Mouse (Mus musculus): ENCODE measurements at regions not wholly inside any gene's neighbourhood (a gene's known extent, or its start where the extent isn't known, plus 50 kb on each side); places are given as distances from the start of the nearest gene placed in this dataset.

DNA sequence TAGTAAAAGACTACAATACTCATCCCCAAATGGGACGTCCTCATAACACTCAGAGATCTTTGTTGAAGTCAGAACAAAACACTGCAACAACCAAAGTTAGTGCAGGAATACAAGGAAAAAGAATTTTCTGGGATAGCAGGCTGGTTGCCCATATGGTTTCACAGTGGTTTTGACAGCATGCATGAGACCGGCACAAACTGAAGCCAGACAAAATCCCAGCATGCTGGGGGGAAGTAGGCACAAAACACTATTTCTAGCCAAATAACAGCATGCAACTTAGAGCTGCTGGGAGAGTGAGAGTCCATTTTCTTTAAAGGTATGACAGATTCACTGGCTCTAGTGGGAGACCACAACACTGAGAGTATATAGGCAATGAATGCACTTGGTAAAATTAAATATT is 619.1 kb upstream of the Manea start:
- intact Hi-C loops (cut with DNase I): no loop called here
- peak; percentile 37 for DNase-seq

DNA sequence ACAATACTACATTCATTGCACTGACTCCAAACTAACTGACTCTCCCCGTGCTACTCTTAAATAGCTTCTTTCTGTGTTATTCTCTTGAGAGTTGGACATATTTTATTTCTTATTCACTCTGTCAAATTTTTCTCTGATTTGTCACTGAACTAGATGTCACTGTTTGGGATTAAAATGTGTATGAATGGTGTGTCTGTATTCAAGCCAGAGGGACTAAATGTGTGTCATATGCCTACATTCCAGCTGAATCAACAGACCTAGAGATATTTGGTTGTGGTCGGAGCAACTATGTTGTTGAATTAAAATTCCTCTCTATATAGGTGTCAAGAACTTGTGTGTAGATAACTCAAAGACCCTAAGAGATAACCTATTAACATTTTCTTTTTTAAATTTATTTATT is 618.2 kb upstream of the Manea start:
- no peak for DNase-seq
- intact Hi-C loops (cut with DNase I): no loop called here

DNA sequence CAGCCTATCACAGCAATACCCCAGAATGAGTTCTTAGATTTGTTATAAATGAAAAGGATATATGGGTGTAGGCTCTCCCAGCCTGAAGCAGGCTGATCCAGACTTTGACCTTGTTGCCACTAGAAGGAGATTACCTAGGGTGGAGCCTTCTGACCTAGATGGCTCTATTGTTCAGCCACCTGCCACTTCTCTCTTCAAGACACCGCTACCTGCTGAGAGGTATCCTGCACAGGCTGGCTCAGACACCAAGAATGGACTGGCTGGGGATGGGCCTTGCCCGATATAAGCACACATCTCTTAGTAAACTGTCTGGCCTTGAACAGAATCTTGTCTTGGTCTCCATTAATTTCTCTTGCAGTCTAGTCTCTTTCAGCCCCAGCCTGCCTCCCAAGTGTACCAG is 597.9 kb upstream of the Manea start:
- intact Hi-C loops (cut with DNase I): no loop called here
- no peak for DNase-seq

DNA sequence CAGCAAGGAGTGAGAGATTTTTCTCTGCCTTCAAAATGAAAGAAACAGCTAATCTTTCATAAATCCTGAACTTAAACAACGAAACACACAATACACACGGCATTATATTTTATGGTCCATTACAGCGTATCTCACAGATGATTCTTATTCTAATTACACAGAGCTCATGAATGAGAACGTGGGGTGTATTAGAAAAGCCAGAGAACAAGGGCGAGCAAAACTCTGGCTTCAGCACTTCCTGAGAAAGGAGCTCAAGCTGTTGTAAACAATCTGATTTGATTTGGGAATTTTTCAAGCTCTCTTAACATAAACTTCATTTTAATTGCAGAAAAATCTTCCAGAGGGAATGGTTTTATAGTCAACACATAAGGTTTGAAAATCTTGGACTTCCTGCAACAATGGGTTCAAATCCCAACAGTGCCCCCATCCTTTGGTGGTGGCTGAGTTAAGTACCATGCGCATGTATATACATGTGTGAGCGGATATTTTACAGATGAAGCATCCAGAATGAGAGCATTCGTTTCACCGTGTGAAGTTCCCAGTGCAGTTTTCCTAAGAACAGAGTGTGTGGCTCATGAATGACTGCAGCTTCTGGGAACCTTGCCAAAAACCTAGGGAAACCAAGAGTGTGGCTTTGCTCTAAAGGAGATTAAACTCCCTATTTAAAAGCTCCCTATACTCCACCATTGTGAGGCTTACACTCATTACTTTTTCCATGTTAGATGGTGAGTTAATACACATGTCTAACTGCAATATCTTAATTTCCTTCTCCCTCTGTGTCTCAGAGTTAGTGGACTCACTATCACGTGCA is 587.5 kb upstream of the Manea start:
- DNase-seq: peak; percentile 49

DNA sequence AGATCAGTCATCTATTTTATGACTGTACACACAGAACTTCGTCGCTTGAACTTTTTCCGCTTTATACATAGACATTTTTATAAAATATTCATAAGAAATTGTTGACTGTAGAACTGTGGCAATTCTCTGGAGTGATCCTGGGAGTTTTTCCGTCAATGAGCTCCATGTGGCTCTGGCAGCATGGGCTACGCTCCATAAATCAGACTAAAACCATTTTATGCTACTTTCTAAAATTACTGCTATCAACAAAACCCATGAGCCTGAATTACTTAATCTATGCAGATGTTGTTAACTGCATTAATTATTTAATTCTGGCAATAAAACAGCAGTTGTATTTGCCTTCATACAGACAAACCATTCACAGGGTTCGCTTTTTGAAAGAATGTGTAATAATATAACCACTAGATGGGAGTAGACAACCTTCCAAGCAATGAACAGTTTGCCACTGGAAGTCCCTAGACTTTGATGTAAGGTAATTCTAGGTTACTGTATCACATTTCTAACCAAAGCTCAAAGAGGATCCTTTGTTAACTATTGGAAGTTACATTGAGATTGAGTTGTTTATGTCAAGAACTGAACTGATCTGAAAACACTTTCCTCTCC is 583.3 kb upstream of the Manea start:
- no peak for DNase-seq
- intact Hi-C loops (cut with DNase I): loop anchor here (5.0 to 10.0 kb wide), 2 partner anchors 1035 to 1882 kb away; partner anchors contain the start of gene Epha7

More for the DNA sequence above, 587.5 kb upstream of the Manea start:
- intact Hi-C loops (cut with DNase I): loop anchor here (5.0 to 10.0 kb wide), 2 partner anchors 1031 to 1878 kb away; partner anchors contain the start of gene Epha7

DNA sequence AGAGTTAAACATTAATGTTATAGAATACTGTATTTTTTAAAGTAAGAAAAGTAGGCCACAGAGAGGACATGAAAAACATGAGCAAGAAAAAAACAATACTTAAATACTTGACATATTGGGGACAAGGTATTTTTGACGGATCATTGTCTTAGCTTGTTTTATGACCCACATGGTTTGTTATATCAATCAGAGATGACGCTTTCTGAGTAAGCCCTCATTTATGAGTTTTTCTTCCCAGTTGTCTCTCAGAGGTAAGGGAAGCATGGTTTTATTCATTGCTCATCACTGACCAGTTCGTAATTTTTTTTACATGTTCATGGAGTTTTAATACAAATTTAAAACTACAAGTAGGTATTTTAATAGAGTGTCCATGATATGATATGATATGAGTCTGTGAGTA is 579.4 kb upstream of the Manea start:
- intact Hi-C loops (cut with DNase I): no loop called here
- no peak for DNase-seq

DNA sequence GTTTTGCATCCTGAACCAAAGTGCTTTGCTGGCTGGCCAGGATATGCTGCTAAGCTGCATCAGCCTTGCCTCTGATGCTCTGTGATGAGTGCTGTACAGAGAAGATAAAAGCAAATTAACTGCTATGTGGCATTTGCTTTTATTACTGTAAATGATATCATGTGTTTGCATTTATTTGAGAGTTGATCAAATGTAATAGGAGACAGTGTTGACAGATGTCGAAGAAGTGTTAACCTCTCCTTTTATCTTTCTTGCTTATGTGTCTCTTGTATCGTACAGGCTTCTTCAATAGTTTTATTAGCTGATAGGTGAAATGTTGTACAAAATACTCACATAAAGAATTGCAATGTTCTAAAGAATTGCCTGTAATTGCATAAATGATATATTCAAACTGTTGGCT is 541.8 kb upstream of the Manea start:
- no peak for DNase-seq
- intact Hi-C loops (cut with DNase I): no loop called here

DNA sequence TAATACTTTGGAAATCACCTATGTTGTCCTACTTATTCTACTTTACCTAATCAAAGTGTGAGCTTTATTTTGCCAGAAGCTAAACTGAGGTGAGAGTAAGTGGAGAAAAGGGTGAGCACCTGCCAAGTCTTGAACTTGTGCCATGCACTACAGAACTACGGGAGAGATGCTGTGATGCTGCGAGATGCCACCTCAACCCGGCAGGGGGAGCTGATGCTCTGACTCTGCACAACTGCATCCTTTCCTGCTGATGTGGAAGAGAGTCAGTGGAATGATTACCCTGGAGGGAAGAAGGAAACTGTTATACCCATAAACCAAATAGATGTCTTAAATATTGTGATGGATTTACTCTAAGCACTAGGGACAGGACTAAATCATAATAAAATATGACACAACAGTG is 532.3 kb upstream of the Manea start:
- DNase-seq: peak; percentile 5
- intact Hi-C loops (cut with DNase I): no loop called here

DNA sequence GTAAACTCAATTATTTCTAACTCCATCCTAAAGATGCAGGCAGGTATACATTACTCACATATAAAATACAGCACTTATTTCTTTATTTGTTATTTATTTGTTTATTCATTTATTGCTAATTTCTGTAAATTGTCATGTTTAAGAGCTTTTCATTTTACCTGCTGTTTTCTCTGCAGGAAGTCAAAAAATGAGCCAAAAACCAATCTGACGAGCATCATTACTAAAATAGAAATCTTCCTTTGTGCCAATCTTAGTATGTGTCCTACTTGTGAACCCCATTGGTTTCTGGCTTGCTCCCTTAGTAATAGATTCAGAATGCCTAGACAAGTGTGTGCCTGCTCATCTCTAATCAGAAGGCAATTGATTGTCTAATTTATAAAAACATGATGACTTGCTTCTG is 495.1 kb upstream of the Manea start:
- intact Hi-C loops (cut with DNase I): no loop called here
- DNase-seq: no peak

DNA sequence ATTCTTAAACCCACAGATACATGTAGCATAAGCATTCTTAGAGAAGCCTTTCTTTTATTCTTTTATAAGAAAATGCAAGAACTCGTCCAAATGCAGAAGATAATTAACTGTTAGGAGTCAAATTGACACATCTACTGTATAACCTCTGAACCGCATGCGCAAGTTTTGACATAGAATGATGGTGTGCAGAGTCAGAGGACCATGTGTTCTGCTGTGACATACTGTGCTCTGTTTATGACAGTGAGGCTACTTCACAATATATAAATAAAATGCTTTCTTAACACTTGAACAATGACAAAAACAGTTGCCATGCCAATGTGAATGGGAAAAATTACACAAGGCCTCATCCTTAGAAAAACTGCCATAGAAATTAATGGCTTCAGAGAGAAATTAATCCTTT is 454.1 kb upstream of the Manea start:
- DNase-seq: no peak
- intact Hi-C loops (cut with DNase I): no loop called here

DNA sequence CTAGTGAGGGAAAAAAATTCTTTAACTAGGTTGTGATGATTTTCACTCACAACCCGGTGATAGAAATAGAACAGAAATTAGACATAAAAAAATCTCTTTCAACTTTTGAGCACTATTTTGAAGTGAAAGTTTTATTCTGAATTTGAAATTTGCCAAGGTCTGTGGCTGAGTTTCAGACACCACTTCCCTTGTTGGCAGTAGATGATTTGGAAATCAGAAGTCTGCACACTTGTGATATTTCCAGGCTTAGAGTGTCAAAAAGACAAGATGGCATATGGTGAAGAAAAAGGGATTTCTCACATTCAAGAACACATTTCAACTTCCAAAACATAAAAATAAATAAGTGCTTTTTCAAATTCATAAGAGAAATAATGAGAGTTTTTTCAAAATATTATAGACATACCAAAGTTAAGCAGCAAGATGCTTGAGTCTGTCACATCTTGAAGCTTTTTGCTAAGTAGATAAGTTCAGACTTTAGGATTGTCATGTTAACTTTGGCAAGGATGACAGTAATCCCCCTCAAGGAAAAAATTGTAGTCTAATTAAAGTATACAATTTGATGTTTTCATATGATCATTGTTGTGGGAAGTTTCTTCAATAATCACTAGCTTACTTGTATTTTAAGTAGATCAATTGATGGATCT is 446.6 kb upstream of the Manea start:
- DNase-seq: no peak
- intact Hi-C loops (cut with DNase I): no loop called here

DNA sequence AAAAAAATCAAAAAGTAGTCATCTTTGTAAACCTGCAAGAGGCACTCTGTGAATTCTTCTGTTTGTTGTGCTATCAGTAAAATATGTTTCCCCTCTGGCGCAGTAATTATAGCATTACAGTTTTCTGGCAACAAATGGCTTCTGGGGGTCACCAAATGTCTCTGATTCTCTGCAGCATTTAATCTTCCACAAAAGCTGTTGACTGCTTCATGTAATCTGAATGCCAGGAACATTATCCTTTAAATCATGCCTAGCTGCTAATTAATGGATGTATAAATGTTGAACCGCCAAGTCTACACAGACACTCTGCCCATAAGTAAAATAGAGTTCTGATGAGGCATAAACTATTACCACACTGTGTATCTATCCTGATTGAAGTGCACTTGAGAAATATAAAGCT is 421.2 kb upstream of the Manea start:
- no peak for DNase-seq
- intact Hi-C loops (cut with DNase I): no loop called here

DNA sequence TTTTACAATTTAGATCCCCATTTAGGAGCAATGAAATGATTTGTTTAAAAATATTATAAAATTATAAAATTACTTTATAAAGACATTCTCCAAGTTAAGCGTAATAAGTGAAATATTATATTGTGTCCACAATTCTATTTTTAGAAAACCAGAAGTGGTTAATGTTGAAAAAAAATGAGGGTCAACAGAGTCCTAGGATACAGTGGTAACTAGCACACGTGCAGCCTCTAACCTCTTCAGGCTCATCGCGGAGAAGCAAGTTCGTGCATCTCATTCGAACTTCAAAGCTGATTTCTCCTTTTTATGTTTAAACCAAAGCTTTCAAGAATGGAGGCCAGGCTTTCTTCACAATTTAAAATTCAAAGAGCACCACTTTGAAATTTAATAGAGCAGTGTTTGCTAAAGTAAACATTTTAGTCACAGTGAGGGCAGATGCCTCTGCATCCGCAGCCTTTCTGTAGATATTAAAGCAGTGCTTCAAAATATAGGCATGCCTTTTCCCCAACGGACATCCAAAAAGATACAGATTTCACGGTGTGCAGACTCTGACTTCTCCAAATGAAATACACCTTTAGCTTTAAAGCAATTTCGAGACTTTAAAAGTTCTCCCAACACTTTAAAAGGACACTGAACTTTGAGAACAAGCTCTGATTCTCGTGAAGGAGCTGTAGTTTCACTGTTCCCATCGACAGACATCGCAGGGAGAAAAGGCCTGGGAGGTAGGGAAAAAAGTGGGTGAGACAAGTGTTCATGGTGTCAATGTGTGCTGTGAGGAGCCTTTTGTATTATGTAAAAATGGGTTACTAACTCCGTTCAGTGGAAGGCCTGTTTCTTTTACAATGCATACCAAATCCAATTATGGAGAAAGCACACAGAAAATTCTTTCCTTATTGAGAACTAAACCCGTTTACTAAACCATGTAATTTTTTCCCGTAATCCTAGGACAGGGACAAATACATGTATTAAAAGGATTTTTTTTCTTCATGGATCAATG is 419.8 kb upstream of the Manea start:
- DNase-seq: no peak
- intact Hi-C loops (cut with DNase I): no loop called here

DNA sequence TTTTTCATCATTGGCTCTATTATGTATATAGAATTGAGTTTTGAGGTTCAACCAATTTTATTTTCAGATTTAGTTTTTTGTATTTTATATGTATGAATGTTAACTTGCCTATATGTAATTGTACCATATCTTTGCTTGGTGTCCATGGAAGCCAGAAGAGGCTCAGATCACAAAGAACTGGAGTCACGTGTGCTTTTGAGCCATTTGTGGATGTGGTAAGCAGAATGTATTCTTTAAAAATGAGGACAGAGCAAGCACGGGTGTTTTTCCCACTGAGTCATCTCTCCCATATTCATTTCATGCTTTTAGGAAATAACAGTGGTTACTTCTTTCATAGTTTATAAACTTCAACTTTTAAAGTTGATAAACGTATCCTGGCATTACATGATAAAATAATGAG is 394.1 kb upstream of the Manea start:
- no peak for DNase-seq
- intact Hi-C loops (cut with DNase I): no loop called here

DNA sequence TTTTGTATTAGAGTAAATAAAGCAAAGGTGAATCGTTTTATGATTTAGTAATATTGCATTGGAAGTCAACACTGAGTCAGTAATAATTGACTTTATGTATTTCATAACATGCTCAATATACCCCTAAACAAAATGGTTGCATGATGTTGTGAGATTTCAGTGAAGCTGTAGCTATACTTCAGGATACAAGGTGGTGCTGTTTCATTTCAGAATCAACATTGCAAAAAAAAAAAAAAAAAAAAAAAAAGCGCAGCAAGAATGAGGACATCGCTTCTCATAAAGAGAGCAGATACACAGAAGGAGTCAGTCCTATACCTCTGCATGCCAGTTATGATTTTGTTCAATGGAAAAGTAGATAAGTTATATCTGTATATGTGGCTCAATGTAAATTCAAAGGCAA is 389.7 kb upstream of the Manea start:
- intact Hi-C loops (cut with DNase I): no loop called here
- no peak for DNase-seq

DNA sequence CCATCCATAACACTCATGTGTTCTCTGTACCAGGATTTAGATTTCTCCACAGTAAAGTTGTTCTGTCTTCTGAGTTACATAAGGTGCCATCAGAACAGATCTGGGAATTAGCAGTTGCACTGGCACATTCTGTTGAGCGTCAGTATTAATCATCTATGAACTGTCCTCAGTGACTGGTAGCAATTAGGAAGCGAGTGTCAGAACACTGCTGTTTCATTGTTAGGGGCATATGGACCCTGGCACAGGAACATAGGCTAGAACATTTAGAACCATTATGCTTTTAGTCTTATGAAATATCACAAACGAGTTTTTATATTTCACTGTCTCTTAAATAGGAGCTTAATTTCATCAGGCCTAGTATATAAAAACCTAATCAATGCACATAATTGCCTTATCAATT is 367.7 kb upstream of the Manea start:
- no peak for DNase-seq
- intact Hi-C loops (cut with DNase I): no loop called here

DNA sequence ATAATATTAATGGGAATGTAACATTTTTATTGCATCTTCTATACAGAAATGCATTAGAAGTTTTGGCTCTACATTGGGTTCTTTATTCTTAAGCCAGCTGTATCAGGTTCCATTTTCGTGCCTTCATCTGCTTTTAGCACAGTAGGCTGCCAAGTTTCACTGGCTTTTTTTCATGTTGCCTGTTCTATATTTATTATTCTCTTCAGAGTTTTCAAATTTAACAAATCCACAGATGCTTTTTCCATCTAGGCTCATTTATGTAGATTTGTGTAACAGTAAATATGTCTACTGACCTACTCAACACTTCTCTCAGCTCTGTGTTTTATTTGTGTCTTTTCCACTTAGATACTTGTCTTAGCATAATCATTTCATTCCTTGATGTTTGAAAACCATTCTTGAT is 363.3 kb upstream of the Manea start:
- intact Hi-C loops (cut with DNase I): no loop called here
- DNase-seq: no peak

DNA sequence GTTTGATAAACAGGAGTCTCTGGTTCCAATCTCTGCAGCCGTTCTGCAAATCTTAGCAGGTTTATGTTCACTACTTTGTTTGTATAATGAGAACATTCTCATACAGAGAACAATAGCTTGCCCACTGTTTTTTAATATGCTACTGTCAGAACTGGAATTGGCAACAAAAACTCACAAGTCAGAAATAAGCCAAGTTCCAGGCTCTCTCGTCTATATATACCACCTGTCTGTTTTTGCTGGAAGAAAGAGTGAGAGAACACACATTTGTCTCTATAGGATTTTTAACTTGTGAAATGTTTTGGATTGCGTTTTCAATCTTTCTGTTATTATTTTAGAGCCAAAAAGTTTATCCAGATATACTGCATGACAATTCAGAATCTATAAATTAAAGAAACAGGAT is 349.3 kb upstream of the Manea start:
- no peak for DNase-seq
- intact Hi-C loops (cut with DNase I): no loop called here
